Mouse (Mus musculus) layer of hippocampus, adult 8-10 months (tissue): Measurements from ENCODE around the gene Cdc20. TPM values are rescaled to one million over a fixed set of nuclear protein-coding genes. Genes with fewer than 3 reads are reported as not detected.

Experiments used
- DNase-seq, 2 experiments: peaks; one replicate each; pipeline ENCODE4 v3.0.0; 2022; ENCODE audit warnings: low spot score in 2 of 2
- total RNA-seq, 4 experiments: library from RNA; stranded (reverse); gene quantifications; 2 replicates each; pipeline ENCODE4 v1.2.4; 2022

Cdc20 gene
- total RNA-seq, 4 experiments from 2014 or later, result 0.29 to 1.4 (median 0.57) TPM

- no peak for DNase-seq
These were observed 15.8 kb downstream of the Cdc20 start for GRCm38 (mm10) chr4:118421384-118421783.

- peak in 1 of 2 experiments; percentile 14 for DNase-seq
These were observed 19.9 kb downstream of the Cdc20 start for GRCm38 (mm10) chr4:118417112-118417797.

GRCm38 (mm10) chr4:118416329-118416728 is 20.8 kb downstream of the Cdc20 start:
- no peak for DNase-seq

DNA sequence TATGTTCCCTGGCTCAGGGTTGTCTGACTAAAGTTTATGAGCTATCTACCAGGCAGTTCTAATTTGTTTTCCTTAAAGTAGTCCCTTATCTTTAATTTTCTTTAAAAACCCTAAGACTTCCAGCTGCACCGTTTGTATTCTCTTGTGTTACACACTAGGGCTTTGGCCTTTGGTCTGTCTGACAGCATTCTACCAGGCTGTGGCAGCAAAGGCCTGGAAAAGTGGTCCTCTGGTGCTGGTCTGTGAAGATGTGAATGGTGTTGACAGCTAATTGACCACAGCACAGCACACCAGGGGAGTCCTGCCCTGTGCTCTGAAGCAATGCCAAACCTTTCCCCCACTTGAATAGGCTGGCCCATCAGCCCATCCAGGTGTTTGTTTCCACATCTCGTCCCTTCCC is 21.4 kb downstream of the Cdc20 start:
- DNase-seq, result peak in 1 of 2 experiments; percentile 21

DNA sequence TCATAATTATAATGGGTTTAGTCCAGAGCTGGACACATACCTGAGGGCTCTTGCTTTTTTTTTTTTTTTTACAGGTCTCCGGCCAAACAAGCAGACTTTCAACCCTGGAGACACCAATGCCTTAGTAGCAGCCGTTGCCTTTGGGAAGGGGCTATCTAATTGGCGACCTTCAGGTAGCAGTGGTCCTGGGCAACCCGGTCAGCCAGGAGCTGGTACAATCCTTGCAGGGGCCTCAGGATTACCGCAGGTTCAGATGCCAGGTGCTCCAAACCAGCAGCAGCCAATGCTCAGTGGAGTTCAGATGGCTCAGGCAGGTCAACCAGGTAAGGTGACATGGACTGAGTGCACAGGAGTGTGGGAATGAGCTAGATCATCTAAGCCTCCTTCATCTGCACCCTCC is 23.6 kb downstream of the Cdc20 start:
- DNase-seq, result no peak

GRCm38 (mm10) chr4:118410871-118411270 is 26.3 kb downstream of the Cdc20 start:
- DNase-seq, result no peak

GRCm38 (mm10) chr4:118409142-118409900 is 27.8 kb downstream of the Cdc20 start, which contains the start of the genes Szt2 and Med8:
Szt2 (minus strand) TSS chr4:118409273.
Med8 (plus strand) TSS chr4:118409337.
- peak; percentile 86 to 90 for DNase-seq

DNA sequence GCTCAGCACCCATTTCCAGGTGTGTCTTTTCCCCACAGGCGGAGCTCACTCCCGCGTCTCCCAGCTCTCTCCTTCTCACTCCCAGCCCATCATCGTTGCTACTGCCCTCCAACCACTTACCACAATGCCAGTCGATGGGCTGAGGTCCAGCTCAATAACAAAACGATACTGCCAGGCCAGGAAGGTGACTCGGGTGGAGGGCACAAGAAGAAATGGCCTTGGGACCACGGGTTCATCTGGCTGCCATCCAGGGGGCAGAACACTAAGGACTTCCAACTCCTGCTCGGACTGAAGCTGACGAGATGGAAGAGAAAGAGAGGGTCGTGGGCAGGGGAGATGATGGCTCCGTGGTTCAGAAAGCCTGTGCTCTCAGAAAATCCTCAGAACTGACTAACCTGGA is 34.5 kb downstream of the Cdc20 start:
- no peak for DNase-seq

- DNase-seq, result no peak
These were observed 35.2 kb downstream of the Cdc20 start for GRCm38 (mm10) chr4:118401918-118402317.

DNA sequence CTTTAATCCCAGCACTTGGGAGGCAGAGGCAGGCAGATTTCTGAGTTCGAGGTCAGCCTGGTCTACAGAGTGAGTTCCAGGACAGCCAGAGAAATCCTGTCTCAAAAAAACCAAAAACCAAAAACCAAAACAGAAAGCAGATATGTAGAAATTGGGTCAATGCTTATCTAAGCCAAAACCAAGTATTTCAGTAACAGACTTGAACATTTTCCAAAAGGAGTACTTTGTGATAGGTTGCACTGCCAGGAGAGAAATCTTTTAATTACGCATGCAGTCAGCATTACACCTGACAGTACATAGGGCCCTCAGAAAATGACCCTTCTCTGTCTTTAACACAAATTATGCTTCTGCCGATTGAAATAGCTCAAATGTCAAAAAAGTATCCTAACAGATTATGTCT is 35.7 kb downstream of the Cdc20 start:
- no peak for DNase-seq

- DNase-seq, result no peak
These were observed 38.8 kb downstream of the Cdc20 start for GRCm38 (mm10) chr4:118398400-118398799.

DNA sequence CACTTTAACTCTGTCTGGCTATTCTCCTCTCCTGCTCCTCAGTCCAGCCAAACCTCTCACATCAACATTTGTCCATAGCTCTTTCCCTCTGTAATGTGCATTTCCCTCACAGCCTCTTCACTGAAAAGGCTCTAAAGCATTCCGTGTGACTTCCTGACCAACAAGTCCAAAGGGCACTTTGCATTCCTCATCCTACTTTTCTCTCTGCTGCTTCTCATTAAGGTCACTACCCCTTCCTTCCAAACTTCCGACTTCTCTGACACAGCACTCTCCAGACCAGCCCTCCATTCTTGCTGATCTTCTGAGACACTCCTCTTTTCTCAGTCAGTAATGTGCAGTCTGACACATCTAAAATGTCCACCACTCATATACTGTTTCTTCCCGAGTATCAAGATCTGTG is 40.7 kb downstream of the Cdc20 start:
- no peak for DNase-seq

DNA sequence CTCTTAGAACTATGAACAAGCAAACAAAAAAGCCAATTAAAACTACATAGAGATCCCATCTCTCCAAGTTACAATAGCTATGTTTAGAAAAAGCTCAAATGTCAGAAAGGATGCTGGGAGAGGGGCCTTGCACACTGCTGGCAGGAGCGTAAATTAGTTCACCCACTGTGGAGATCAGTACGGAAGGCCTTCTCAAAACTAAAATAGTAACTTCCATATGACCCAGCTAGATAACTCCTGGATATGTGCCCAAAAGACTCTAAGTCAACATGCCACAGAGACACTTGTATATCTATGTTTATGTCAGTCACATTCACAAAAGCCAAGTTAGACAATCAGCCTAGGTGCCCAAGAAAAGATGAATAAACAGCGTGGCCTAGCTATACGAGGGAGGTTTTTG is 41.9 kb downstream of the Cdc20 start:
- DNase-seq, result no peak

- DNase-seq, result no peak
These were observed 42.6 kb downstream of the Cdc20 start for GRCm38 (mm10) chr4:118394505-118394904.

DNA sequence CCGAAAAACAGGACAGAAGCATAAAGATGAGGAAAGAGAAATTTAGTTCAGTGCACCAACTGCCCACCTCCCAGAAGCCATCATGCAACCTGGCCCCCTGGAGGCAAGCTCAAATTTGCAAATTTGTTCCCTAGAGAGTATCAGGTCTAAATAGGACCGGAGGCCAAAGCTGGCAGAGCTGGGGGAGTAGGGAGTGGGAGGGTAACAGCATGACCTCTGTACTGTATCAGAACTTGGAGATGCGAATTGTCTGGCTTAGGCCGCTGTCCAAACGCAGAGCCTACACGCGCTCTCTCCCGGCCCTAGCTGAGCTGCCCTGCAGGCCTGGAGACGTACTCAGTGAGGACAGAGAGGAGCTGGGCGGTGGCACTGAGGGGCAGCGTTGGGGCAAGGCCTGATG is 47.0 kb downstream of the Cdc20 start:
- DNase-seq, result no peak

- no peak for DNase-seq
These were observed 49.8 kb downstream of the Cdc20 start for GRCm38 (mm10) chr4:118387316-118387715.

GRCm38 (mm10) chr4:118383271-118383670 is 53.9 kb downstream of the Cdc20 start:
- no peak for DNase-seq

Other genes starting within 250 kb of the Cdc20 start
- gene Ptprf, start 145.9 kb downstream of the Cdc20 start, total RNA-seq, result 10 to 100 TPM; 78.3 to 80.3 (median 78.9) TPM
- 10 to 100 TPM; 34.8 to 56.1 (median 42.5) TPM for gene Szt2, start 28.1 kb downstream of the Cdc20 start, total RNA-seq
- 10 to 100 TPM; 54.8 to 59.6 (median 56.1) TPM for gene Med8, start 28.0 kb downstream of the Cdc20 start, total RNA-seq
- 10 to 100 TPM; 25.4 to 28.1 (median 27.1) TPM for gene Elovl1, start 9.3 kb downstream of the Cdc20 start, total RNA-seq
- gene Mpl, start 20.2 kb upstream of the Cdc20 start, total RNA-seq, result under 1 TPM in 1 of 4 experiments, not detected in 3; 0.21 TPM
- 1 to 10 TPM; 6.7 to 7.5 (median 7.3) TPM for gene Tie1, start 52.7 kb upstream of the Cdc20 start, total RNA-seq
- gene 2610528J11Rik, start 89.6 kb upstream of the Cdc20 start, total RNA-seq, result not detected
- gene Tmem125, start 106.7 kb upstream of the Cdc20 start, total RNA-seq, result 1 to 10 TPM; 5.4 to 9.7 (median 8.7) TPM
- 1 to 10 TPM in 3 of 4 experiments, under 1 TPM in 1; 0.68 to 1.3 (median 1.1) TPM for gene Cfap57, start 183.4 kb upstream of the Cdc20 start, total RNA-seq
- 10 to 100 TPM; 49.7 to 59.9 (median 54.7) TPM for gene Ebna1bp2, start 183.4 kb upstream of the Cdc20 start, total RNA-seq
- gene Olfr62, start 221.6 kb upstream of the Cdc20 start, total RNA-seq, result not detected